Mouse (Mus musculus) forebrain, embryonic 16.5 days (tissue): ENCODE results near the gene Gatd1. TPM values are rescaled to one million over a fixed set of nuclear protein-coding genes. Genes with fewer than 3 reads are reported as not detected.
A peak's percentile ranks its signal among the peaks of the same experiment; 100 is the strongest.
"Not testable (repeated sequence)": the region's sequence is repeated elsewhere in the genome, so short reads cannot be mapped to it uniquely, and the experiment has no call there.

ENCODE experiments used
- ATAC-seq: fragments of 200-750 bp; cut with Nextera tagmentation; 2 replicates; pipeline ENCODE4 v1.8.0; 2017; ENCODE audit warnings: mild to moderate bottlenecking, moderate library complexity
- H3K27ac ChIP-seq: fragments of 300-500 bp; sonication (generic); 2 replicates; pipeline ENCODE4 v1.5.1; 2014; ENCODE audit warnings: low read length, control low read depth
- H3K27me3 ChIP-seq: fragments of 300-500 bp; sonication (generic); replicated peaks from 2 replicates; pipeline ENCODE4 v1.6.1; 2014; ENCODE audit warnings: low read length; ENCODE audit not compliant: control insufficient read depth, insufficient read depth
- H3K36me3 ChIP-seq: fragments of 300-500 bp; sonication (generic); 2 replicates; pipeline ENCODE4 v1.6.1; 2014; ENCODE audit not compliant: control insufficient read depth, insufficient read depth
- H3K4me1 ChIP-seq: fragments of 300-500 bp; sonication (generic); replicated peaks from 2 replicates; pipeline ENCODE4 v1.6.1; 2014; ENCODE audit warnings: low read length; ENCODE audit not compliant: control insufficient read depth, insufficient read depth
- H3K4me2 ChIP-seq: fragments of 300-500 bp; sonication (generic); 2 replicates; pipeline ENCODE4 v1.6.1; 2014; ENCODE audit warnings: mild to moderate bottlenecking, low read length, control low read depth
- H3K4me3 ChIP-seq: fragments of 300-500 bp; sonication (generic); replicated peaks from 2 replicates; pipeline ENCODE4 v1.5.1; 2014; ENCODE audit warnings: mild to moderate bottlenecking, low read length, control low read depth
- H3K9ac ChIP-seq: fragments of 300-500 bp; sonication (generic); replicated peaks from 2 replicates; pipeline ENCODE4 v1.6.1; 2014; ENCODE audit warnings: low read depth, low read length, control low read depth
- H3K9me3 ChIP-seq: fragments of 300-500 bp; sonication (generic); 2 replicates; pipeline ENCODE4 v1.6.1; 2016; ENCODE audit warnings: low read length; ENCODE audit not compliant: control insufficient read depth
- WGBS: fragments of 180-500 bp; shearing (Covaris S2); extraction: QIAGEN DNeasy Blood & Tissue Kit; methylation state at CpG from one replicate; pipeline ENCODE4 v1.1.7; 2014; 5-methylcytosine and 5-hydroxymethylcytosine counted together
- polyA plus RNA-seq: library from polyadenylated mRNA; unstranded; fragments of >200 nt; fragmentation: Nextera tagmentation; extraction: Ambion mirVana; gene quantifications from 2 replicates; pipeline ENCODE4 v1.2.1, GENCODE M21; 2015

Gene Gatd1
- polyA plus RNA-seq, 1 experiment from 2014 or later, result 65.9 TPM

GRCm38 (mm10) chr7:141457236-141457635 is 43.3 kb upstream of the Gatd1 start:
- ATAC-seq, result no peak
- Histone ChIP-seq H3K4me2 (no peak overlapping the region), H3K4me3 (no peak overlapping the region), H3K4me1 (peaks cover 22% of the 10 kb centered on the region), H3K9ac (no peak overlapping the region), H3K27ac (no peak overlapping the region), H3K36me3 (no peaks in the 10 kb centered on the region), H3K9me3 (no peaks in the 10 kb centered on the region), H3K27me3 (peaks cover 16% of the 10 kb centered on the region)
- WGBS, result 91% methylated on average over 14 of the region's 14 CpGs

- WGBS, result 89% methylated on average over 6 of the region's 6 CpGs
- H3K9me3 ChIP-seq, result no peaks in the 10 kb centered on the region
- no peak overlapping the region for H3K9ac ChIP-seq
- ATAC-seq, result no peak
- peaks cover 15% of the 10 kb centered on the region for H3K27me3 ChIP-seq
- H3K36me3 ChIP-seq, result peaks cover under 1% of the 10 kb centered on the region
- no peak overlapping the region for H3K27ac ChIP-seq
- no peak overlapping the region for H3K4me3 ChIP-seq
- peaks cover 20% of the 10 kb centered on the region for H3K4me1 ChIP-seq
- no peak overlapping the region for H3K4me2 ChIP-seq
These were observed 42.8 kb upstream of the Gatd1 start for GRCm38 (mm10) chr7:141456739-141457138.

GRCm38 (mm10) chr7:141455610-141456314 is 41.8 kb upstream of the Gatd1 start:
- peaks cover 5% of the 10 kb centered on the region for H3K27me3 ChIP-seq
- no peaks in the 10 kb centered on the region for H3K9me3 ChIP-seq
- peak overlapping the region; percentile 71 for H3K4me3 ChIP-seq
- H3K9ac ChIP-seq, result peak overlapping the region; percentile 77
- H3K27ac ChIP-seq, result peak overlapping the region; percentile 58; the same call in 1 of the 2 replicates
- 2% methylated on average over 23 of the region's 23 CpGs for whole genome bisulfite sequencing
- peak; percentile 26 for ATAC-seq
- H3K4me2 ChIP-seq, result peak overlapping the region; percentile 97
- peaks cover 16% of the 10 kb centered on the region for H3K4me1 ChIP-seq
- H3K36me3 ChIP-seq, result peaks cover 9% of the 10 kb centered on the region

GRCm38 (mm10) chr7:141454967-141455551 is 41.1 kb upstream of the Gatd1 start, which contains the start of gene Pnpla2:
Gene Pnpla2, plus strand, starts transcription at chr7:141455198.
- Histone ChIP-seq H3K9me3 (no peaks in the 10 kb centered on the region), H3K36me3 (peaks cover 9% of the 10 kb centered on the region), H3K27ac (peak within 1 kb of the TSS; percentile 58; the same call in 1 of the 2 replicates), H3K27me3 (no peaks in the 10 kb centered on the region), H3K4me3 (peak within 1 kb of the TSS; percentile 71), H3K4me2 (peak within 1 kb of the TSS; percentile 97), H3K9ac (peak within 1 kb of the TSS; percentile 77), H3K4me1 (peaks cover 16% of the 10 kb centered on the region)
- 0% methylated on average over 42 of the region's 45 CpGs for WGBS
- ATAC-seq, result peak; percentile 79

GRCm38 (mm10) chr7:141453636-141454035 is 39.7 kb upstream of the Gatd1 start:
- Histone ChIP-seq H3K27me3 (no peaks in the 10 kb centered on the region), H3K27ac (no peak overlapping the region), H3K9me3 (no peaks in the 10 kb centered on the region), H3K36me3 (peaks cover 12% of the 10 kb centered on the region), H3K4me1 (peaks cover 22% of the 10 kb centered on the region), H3K9ac (no peak overlapping the region), H3K4me3 (no peak overlapping the region), H3K4me2 (no peak overlapping the region)
- ATAC-seq, result no peak
- WGBS, result 78% methylated on average over 2 of the region's 2 CpGs

- Histone ChIP-seq H3K4me2 (no peak overlapping the region), H3K4me1 (peaks cover 29% of the 10 kb centered on the region), H3K27me3 (no peaks in the 10 kb centered on the region), H3K4me3 (no peak overlapping the region), H3K36me3 (peaks cover 12% of the 10 kb centered on the region), H3K9me3 (no peaks in the 10 kb centered on the region), H3K9ac (no peak overlapping the region), H3K27ac (no peak overlapping the region)
- ATAC-seq, result no peak
These were observed 38.0 kb upstream of the Gatd1 start for GRCm38 (mm10) chr7:141451928-141452327.

- H3K36me3 ChIP-seq, result peaks cover 12% of the 10 kb centered on the region
These were observed 33.4 kb upstream of the Gatd1 start, which contains the start of gene Rplp2 for GRCm38 (mm10) chr7:141447110-141447991. Gene Rplp2, plus strand, starts transcription at chr7:141447370.

GRCm38 (mm10) chr7:141446374-141446773 is 32.4 kb upstream of the Gatd1 start:
- H3K4me2 ChIP-seq, H3K27ac ChIP-seq, H3K4me3 ChIP-seq, ATAC-seq, H3K9me3 ChIP-seq, H3K9ac ChIP-seq, H3K27me3 ChIP-seq, H3K36me3 ChIP-seq: not testable (repeated sequence)
- WGBS, result 83% methylated on average over 3 of the region's 3 CpGs
- peaks cover 27% of the 10 kb centered on the region for H3K4me1 ChIP-seq

More at GRCm38 (mm10) chr7:141447110-141447991, 33.4 kb upstream of the Gatd1 start, which contains the start of gene Rplp2:
- peak within 1 kb of the TSS; percentile 86 for H3K4me3 ChIP-seq
- peak within 1 kb of the TSS; percentile 89 for H3K27ac ChIP-seq
- peak; percentile 95 for ATAC-seq
- peak within 1 kb of the TSS; percentile 70 for H3K4me2 ChIP-seq
- under 1% methylated on average over 63 of the region's 63 CpGs for WGBS
- H3K9me3 ChIP-seq, result no peaks in the 10 kb centered on the region
- H3K27me3 ChIP-seq, result no peaks in the 10 kb centered on the region
- H3K4me1 ChIP-seq, result peaks cover 26% of the 10 kb centered on the region
- peak within 1 kb of the TSS; percentile 83 for H3K9ac ChIP-seq

- peak; percentile 21; the same call in 1 of the 2 replicates for ATAC-seq
- peak within 1 kb of the TSS; percentile 62 for H3K4me2 ChIP-seq
- no peak within 1 kb of the TSS for H3K27ac ChIP-seq
- no peaks in the 10 kb centered on the region for H3K9me3 ChIP-seq
- 0% methylated on average over 25 of the region's 25 CpGs for whole genome bisulfite sequencing
- H3K4me1 ChIP-seq, result peaks cover 27% of the 10 kb centered on the region
- no peaks in the 10 kb centered on the region; the same call in 1 of the 2 replicates for H3K36me3 ChIP-seq
- H3K27me3 ChIP-seq, result no peaks in the 10 kb centered on the region
- peak within 1 kb of the TSS; percentile 44 for H3K9ac ChIP-seq
- H3K4me3 ChIP-seq, result peak within 1 kb of the TSS; percentile 41
These were observed 29.9 kb upstream of the Gatd1 start, which contains the start of gene Pidd1 for GRCm38 (mm10) chr7:141443828-141444237. Gene Pidd1, minus strand, starts transcription at chr7:141444025.
